Comparison of ENCODE assay signal across 11 mouse cellular contexts in the genomic region with DNA sequence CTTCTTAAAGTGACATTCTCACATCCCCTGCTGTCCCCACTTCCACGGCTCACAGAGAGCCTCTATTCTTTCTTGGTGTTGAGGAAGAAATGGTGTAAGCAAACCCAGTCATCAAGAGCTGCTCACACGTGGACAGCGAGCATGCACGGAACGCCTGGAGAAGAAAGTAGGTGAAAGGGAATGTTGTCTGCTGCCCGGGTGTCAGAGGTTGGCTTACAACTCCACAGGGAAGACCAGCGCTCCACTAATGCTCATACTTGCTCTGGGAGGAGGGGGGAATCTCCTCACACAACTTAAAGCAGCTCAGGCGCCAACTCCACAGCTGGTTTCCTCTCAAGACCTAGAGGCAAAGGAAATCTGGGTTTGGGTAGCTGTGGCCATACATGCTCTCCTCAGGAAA.
A peak's percentile ranks its signal among the peaks of the same experiment; 100 is the strongest.
DNase-seq lines count a peak whose midpoint lies in the region; ATAC-seq lines count a peak whose summit lies in the region.
"Had no signal": no experiment of that assay in that cellular context is flagged by ENCODE, and none has a peak within 500 bp of the region (broad histone marks: within the 10 kb centered on the region; RNA-seq: fewer than 3 reads in every experiment).

No protein-coding gene starts in this region.

- no peaks in the 10 kb centered on the region for H3K27me3 ChIP-seq in heart, embryonic 12.5 days (replicated peaks)
- no peaks in the 10 kb centered on the region for H3K27me3 ChIP-seq in neural tube, embryonic 15.5 days (replicated peaks)

- no peak for DNase-seq in heart, adult 8-10 months (ENCODE audit: low spot score)
- DNase-seq in neural tube, embryonic 10.5 days (ENCODE audit: extremely low spot score, low spot score), result peak; percentile 32
- peak; percentile 61 to 66 for DNase-seq in heart, postnatal 10 days
- peak; percentile 4 for DNase-seq in yolk sac, embryonic 10.5 days (ENCODE audit: low spot score)
- DNase-seq in left cerebral cortex, adult 9 months (ENCODE audit: low spot score in 2 of 2), result no peak
- no peak for DNase-seq in gastrocnemius, postnatal 4 days (ENCODE audit: low spot score in 2 of 2)
- DNase-seq: cerebellum, adult 9-10 months; thymus, adult 2 months had no signal

- 0 out of 2 replicates have a peak overlapping the region, but pooled peaks have one; percentile 6 for H3K4me2 ChIP-seq in heart, embryonic 12.5 days
- H3K4me2 ChIP-seq in neural tube, embryonic 15.5 days, result no peak overlapping the region

- H3K9me3 ChIP-seq in heart, embryonic 12.5 days (replicated peaks), result peaks cover 6% of the 10 kb centered on the region
- no peaks in the 10 kb centered on the region for H3K9me3 ChIP-seq in neural tube, embryonic 15.5 days (replicated peaks)

- no peak for ATAC-seq in heart, embryonic 12.5 days (ENCODE audit: insufficient number of reproducible peaks, low FRiP score)
- no peak for ATAC-seq in neural tube, embryonic 15.5 days (ENCODE audit: low FRiP score)

- H3K4me1 ChIP-seq in heart, embryonic 12.5 days (replicated peaks), result peaks cover 6% of the 10 kb centered on the region; the same call in 1 of the 2 replicates
- H3K4me1 ChIP-seq in neural tube, embryonic 15.5 days, result 0 out of 2 replicates have a peak, but pooled peaks cover 3% of the 10 kb centered on the region

- no peak overlapping the region for H3K4me3 ChIP-seq in heart, embryonic 12.5 days
- no peak overlapping the region for H3K4me3 ChIP-seq in neural tube, embryonic 15.5 days (replicated peaks)

- no peak overlapping the region for H3K9ac ChIP-seq in heart, embryonic 12.5 days
- no peak overlapping the region for H3K9ac ChIP-seq in neural tube, embryonic 15.5 days (replicated peaks)
- H3K9ac ChIP-seq: liver, embryonic 14.5 days had no signal

- H3K36me3 ChIP-seq in heart, embryonic 12.5 days, result no peaks in the 10 kb centered on the region
- H3K36me3 ChIP-seq in neural tube, embryonic 15.5 days, result no peaks in the 10 kb centered on the region

- intact Hi-C loops in heart, postnatal 10 days (cut with DNase I), result loop anchor here (5.0 kb wide), 1 partner anchor 120 kb away; no protein-coding TSS in a partner anchor

- 33% methylated on average over 8 of the region's 8 CpGs for WGBS in heart, embryonic 12.5 days
- 66% methylated on average over 8 of the region's 8 CpGs for WGBS in neural tube, embryonic 15.5 days

- no peak overlapping the region for H3K27ac ChIP-seq in heart, embryonic 12.5 days (ENCODE audit: poor library complexity, severe bottlenecking)
- H3K27ac ChIP-seq in neural tube, embryonic 15.5 days (replicated peaks), result no peak overlapping the region
- H3K27ac ChIP-seq: liver, embryonic 14.5 days had no signal

Comparison
In these comparisons a context has a peak if more than half of its experiments do, and no peak if none do; other contexts are left out.
1. DNase-seq: peak in neural tube, embryonic 10.5 days (single experiment), heart, postnatal 10 days (2 of 2) and yolk sac, embryonic 10.5 days (single experiment); none in heart, adult 8-10 months (single experiment), left cerebral cortex, adult 9 months (0 of 2) and gastrocnemius, postnatal 4 days (0 of 2).